Mouse (Mus musculus) limb, embryonic 12.5 days (tissue): ENCODE results near the gene Sdhc. TPM values are rescaled to one million over a fixed set of nuclear protein-coding genes. Genes with fewer than 3 reads are reported as not detected.
"Not testable (repeated sequence)": the region's sequence is repeated elsewhere in the genome, so short reads cannot be mapped to it uniquely, and the experiment has no call there.

Experiments used
- ATAC-seq: fragments of 200-750 bp; cut with Nextera tagmentation; 2 replicates; pipeline ENCODE4 v1.8.0; 2017; ENCODE audit warnings: low read depth, moderate TSS enrichment; ENCODE audit not compliant: insufficient number of reproducible peaks, insufficient read depth, low FRiP score, low TSS enrichment
- H3K27ac ChIP-seq: fragments of 300-500 bp; sonication (generic); 2 replicates; pipeline ENCODE4 v1.5.1; 2016; ENCODE audit warnings: mild to moderate bottlenecking, moderate library complexity
- H3K27me3 ChIP-seq: fragments of 300-500 bp; sonication (generic); 2 replicates; pipeline ENCODE4 v1.6.1; 2016; ENCODE audit warnings: mild to moderate bottlenecking, moderate library complexity
- H3K36me3 ChIP-seq: fragments of 300-500 bp; sonication (generic); 2 replicates; pipeline ENCODE4 v1.6.1; 2016; ENCODE audit warnings: mild to moderate bottlenecking, moderate library complexity
- H3K4me1 ChIP-seq: fragments of 300-500 bp; sonication (generic); replicated peaks from 2 replicates; pipeline ENCODE4 v1.6.1; 2016
- H3K4me2 ChIP-seq: fragments of 300-500 bp; sonication (generic); 2 replicates; pipeline ENCODE4 v1.6.1; 2016; ENCODE audit warnings: mild to moderate bottlenecking, moderate library complexity
- H3K4me3 ChIP-seq: fragments of 300-500 bp; sonication (generic); replicated peaks from 2 replicates; pipeline ENCODE4 v1.5.1; 2016; ENCODE audit warnings: mild to moderate bottlenecking
- H3K9ac ChIP-seq: fragments of 300-500 bp; sonication (generic); replicated peaks from 2 replicates; pipeline ENCODE4 v1.6.1; 2016; ENCODE audit warnings: mild to moderate bottlenecking, moderate library complexity
- H3K9me3 ChIP-seq: fragments of 300-500 bp; sonication (generic); 2 replicates; pipeline ENCODE4 v1.6.1; 2016; ENCODE audit warnings: mild to moderate bottlenecking, moderate library complexity
- WGBS: fragments of 180-500 bp; shearing (Covaris S2); methylation state at CpG from one replicate; pipeline ENCODE4 v1.1.7; 2016; 5-methylcytosine and 5-hydroxymethylcytosine counted together
- polyA plus RNA-seq: library from polyadenylated mRNA; unstranded; fragments of >200 nt; fragmentation: Nextera tagmentation; extraction: Ambion mirVana; gene quantifications from 2 replicates; pipeline ENCODE4 v1.2.1, GENCODE M21; 2016

The Sdhc gene
- polyA plus RNA-seq, 1 experiment from 2014 or later = 182 TPM

- H3K4me3 ChIP-seq = no peak overlapping the region
- no peak overlapping the region for H3K4me2 ChIP-seq
- H3K9me3 ChIP-seq = no peaks in the 10 kb centered on the region
- H3K27ac ChIP-seq = no peak overlapping the region
- H3K36me3 ChIP-seq = no peaks in the 10 kb centered on the region
- ATAC-seq = no peak
- peaks cover 7% of the 10 kb centered on the region for H3K27me3 ChIP-seq
- no peaks in the 10 kb centered on the region for H3K4me1 ChIP-seq
- H3K9ac ChIP-seq = no peak overlapping the region
- WGBS = 64% methylated on average over 5 of the region's 5 CpGs
Measured at GRCm38 (mm10) chr1:171165629-171166345, 15.4 kb upstream of the Sdhc start.

GRCm38 (mm10) chr1:171164258-171164657 is 13.9 kb upstream of the Sdhc start:
- Histone ChIP-seq H3K27ac (no peak overlapping the region), H3K27me3 (peaks cover 23% of the 10 kb centered on the region), H3K9ac (no peak overlapping the region), H3K36me3 (no peaks in the 10 kb centered on the region), H3K4me3 (no peak overlapping the region), H3K9me3 (no peaks in the 10 kb centered on the region), H3K4me2 (no peak overlapping the region), H3K4me1 (peaks cover 8% of the 10 kb centered on the region)
- no peak for ATAC-seq
- WGBS = 45% methylated on average over 3 of the region's 3 CpGs

DNA sequence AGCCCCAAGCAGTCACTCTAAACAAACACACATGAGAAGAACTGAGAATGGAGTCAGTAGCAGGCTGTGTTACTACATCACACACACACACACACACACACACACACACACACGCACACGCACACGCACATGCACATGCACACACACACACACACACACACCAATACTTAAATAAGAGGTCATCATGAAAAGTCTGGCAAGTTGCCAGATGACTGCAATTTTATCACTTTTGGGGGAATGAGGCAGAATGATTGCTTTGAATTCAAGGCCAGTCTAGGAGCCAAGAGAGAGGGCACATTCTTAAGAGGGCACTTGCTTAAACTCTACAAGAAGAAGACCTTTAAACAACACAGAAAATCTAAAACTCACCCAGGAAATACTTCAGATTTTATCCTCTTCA is 12.1 kb upstream of the Sdhc start:
- WGBS = 94% methylated on average over 3 of the region's 3 CpGs
- H3K36me3 ChIP-seq = no peaks in the 10 kb centered on the region
- peaks cover 35% of the 10 kb centered on the region for H3K27me3 ChIP-seq
- H3K4me3 ChIP-seq = no peak overlapping the region
- no peaks in the 10 kb centered on the region for H3K9me3 ChIP-seq
- peaks cover 8% of the 10 kb centered on the region for H3K4me1 ChIP-seq
- no peak overlapping the region for H3K9ac ChIP-seq
- ATAC-seq = no peak
- no peak overlapping the region for H3K27ac ChIP-seq
- H3K4me2 ChIP-seq = no peak overlapping the region

- peaks cover 55% of the 10 kb centered on the region for H3K27me3 ChIP-seq
- peaks cover 8% of the 10 kb centered on the region for H3K4me1 ChIP-seq
- no peaks in the 10 kb centered on the region for H3K36me3 ChIP-seq
- no peak for ATAC-seq
- WGBS = 3% methylated on average over 15 of the region's 15 CpGs
- H3K4me2 ChIP-seq = peak overlapping the region; percentile 58
- H3K9ac ChIP-seq = peak overlapping the region; percentile 42; the same call in 1 of the 2 replicates
- no peak overlapping the region for H3K27ac ChIP-seq
- peak overlapping the region; percentile 32 for H3K4me3 ChIP-seq
- H3K9me3 ChIP-seq = no peaks in the 10 kb centered on the region
Measured at GRCm38 (mm10) chr1:171159485-171159975, 9.1 kb upstream of the Sdhc start.

- Histone ChIP-seq H3K4me3 (no peak overlapping the region), H3K4me2 (no peak overlapping the region), H3K9ac (no peak overlapping the region), H3K4me1 (peaks cover 8% of the 10 kb centered on the region), H3K27me3 (peaks cover 55% of the 10 kb centered on the region), H3K9me3 (no peaks in the 10 kb centered on the region), H3K27ac (no peak overlapping the region), H3K36me3 (no peaks in the 10 kb centered on the region)
- no peak for ATAC-seq
Measured at GRCm38 (mm10) chr1:171157965-171158364, 7.6 kb upstream of the Sdhc start.

DNA sequence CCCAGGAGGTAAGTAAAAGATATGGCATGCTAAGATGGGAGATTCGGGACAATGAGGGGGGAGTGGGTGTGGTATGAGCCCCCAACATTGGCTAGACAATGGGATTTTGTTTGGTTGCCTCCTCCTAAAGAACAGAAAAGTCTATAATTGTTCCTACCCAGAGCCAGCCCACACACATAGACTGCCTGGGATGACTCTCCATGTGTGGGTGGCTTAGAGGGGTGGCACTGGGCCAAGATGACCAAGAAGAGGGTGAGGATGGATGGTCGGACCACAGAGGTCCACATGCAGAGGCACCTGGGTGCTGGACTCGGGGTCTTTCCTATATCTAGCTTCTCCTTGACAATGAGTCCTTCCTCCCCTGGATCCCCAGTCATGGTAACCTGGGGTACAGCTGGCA is 6.2 kb upstream of the Sdhc start:
- Histone ChIP-seq H3K27ac (no peak overlapping the region), H3K9me3 (no peaks in the 10 kb centered on the region), H3K4me3 (no peak overlapping the region), H3K9ac (no peak overlapping the region), H3K36me3 (no peaks in the 10 kb centered on the region), H3K4me2 (no peak overlapping the region), H3K4me1 (peaks cover 8% of the 10 kb centered on the region), H3K27me3 (peaks cover 54% of the 10 kb centered on the region)
- no peak for ATAC-seq
- WGBS = 64% methylated on average over 3 of the region's 3 CpGs

- no peaks in the 10 kb centered on the region for H3K36me3 ChIP-seq
- no peak for ATAC-seq
- no peak overlapping the region for H3K9ac ChIP-seq
- H3K4me2 ChIP-seq = no peak overlapping the region
- H3K27ac ChIP-seq = no peak overlapping the region
- H3K4me1 ChIP-seq = peaks cover 11% of the 10 kb centered on the region
- H3K9me3 ChIP-seq = no peaks in the 10 kb centered on the region
- WGBS = 84% methylated on average over 4 of the region's 4 CpGs
- H3K4me3 ChIP-seq = no peak overlapping the region
- H3K27me3 ChIP-seq = peaks cover 20% of the 10 kb centered on the region
Measured at GRCm38 (mm10) chr1:171151966-171152365, 1.6 kb upstream of the Sdhc start.

DNA sequence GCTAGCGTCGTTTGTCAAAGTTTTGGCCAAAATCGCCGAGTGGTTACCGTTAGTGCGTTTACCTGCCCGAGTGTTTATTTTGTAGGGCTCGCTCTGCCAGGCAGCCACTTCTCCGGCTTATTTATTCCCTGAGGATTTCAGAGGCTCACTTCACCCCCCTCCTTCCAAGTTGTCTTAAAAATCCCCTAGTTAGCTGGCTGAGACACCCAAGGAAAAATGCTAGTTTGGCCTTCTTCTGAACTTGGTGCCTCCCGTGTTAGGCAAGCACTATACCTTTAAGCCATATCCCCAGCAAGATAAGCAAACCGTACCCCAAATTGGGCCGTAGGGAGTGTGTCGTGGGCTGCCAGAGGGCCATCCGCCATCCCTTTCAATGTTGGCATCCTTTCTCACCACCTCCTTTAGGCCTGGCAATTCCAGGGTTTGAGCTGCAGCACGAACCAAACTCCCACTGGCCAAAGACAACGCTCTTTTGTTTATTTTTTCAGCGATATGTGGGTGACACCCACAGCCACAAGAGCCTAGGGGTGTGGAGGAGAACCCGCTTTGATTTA is 512 bp upstream of the Sdhc start:
- Histone ChIP-seq H3K36me3 (peaks cover 3% of the 10 kb centered on the region), H3K9ac (peak overlapping the region; percentile 70), H3K27ac (peak overlapping the region; percentile 85), H3K4me1 (peaks cover 11% of the 10 kb centered on the region), H3K9me3 (no peaks in the 10 kb centered on the region), H3K4me3 (peak overlapping the region; percentile 79), H3K27me3 (peaks cover 10% of the 10 kb centered on the region), H3K4me2 (peak overlapping the region; percentile 66)
- WGBS = 4% methylated on average over 18 of the region's 18 CpGs
- ATAC-seq = 0 out of 2 replicates have a peak, but pooled peaks have one; percentile 17

- H3K36me3 ChIP-seq = peaks cover 71% of the 10 kb centered on the region
- H3K4me3 ChIP-seq, H3K9ac ChIP-seq, H3K4me2 ChIP-seq, H3K4me1 ChIP-seq, ATAC-seq, H3K27ac ChIP-seq, H3K27me3 ChIP-seq, H3K9me3 ChIP-seq: not testable (repeated sequence)
- 82% methylated on average over 10 of the region's 11 CpGs for WGBS
Measured at GRCm38 (mm10) chr1:171142981-171143380, 7.4 kb downstream of the Sdhc start.

DNA sequence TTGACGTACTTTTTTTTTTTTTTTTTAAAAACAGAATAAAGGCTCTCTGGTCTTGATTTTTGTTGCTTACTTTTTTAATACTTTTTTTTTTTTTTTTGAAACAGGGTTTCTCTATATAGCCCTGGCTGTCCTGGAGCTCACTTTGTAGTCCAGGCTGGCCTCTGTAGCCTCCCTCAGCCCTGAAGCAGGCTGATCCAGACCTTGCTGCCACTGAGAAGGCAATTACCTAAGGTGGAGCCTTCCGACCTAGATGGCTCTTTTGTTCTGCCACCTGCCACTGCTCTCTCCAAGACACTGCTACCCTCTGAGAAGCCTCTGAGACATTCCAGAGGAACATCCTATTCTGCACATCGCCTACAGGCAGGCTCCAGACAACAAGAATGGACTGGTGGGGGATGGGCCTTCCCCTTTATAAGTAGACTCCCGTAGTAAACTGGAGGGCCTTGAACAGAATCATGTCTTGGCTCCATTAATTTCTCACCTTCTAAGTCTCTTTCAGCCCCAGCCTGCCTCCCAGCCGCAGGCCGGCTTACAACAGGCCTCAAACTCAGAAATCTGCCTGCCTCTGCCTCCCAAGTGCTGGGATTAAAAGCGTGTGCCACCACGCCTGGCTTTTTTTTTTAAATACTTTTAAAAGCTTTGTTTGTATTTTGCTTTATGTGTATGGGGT is 12.8 kb downstream of the Sdhc start:
- not testable (repeated sequence) for H3K27ac ChIP-seq, H3K4me3 ChIP-seq, H3K4me1 ChIP-seq, H3K9ac ChIP-seq, H3K27me3 ChIP-seq, H3K9me3 ChIP-seq, ATAC-seq, H3K4me2 ChIP-seq
- peaks cover 90% of the 10 kb centered on the region for H3K36me3 ChIP-seq
- 88% methylated on average over 8 of the region's 8 CpGs for WGBS

DNA sequence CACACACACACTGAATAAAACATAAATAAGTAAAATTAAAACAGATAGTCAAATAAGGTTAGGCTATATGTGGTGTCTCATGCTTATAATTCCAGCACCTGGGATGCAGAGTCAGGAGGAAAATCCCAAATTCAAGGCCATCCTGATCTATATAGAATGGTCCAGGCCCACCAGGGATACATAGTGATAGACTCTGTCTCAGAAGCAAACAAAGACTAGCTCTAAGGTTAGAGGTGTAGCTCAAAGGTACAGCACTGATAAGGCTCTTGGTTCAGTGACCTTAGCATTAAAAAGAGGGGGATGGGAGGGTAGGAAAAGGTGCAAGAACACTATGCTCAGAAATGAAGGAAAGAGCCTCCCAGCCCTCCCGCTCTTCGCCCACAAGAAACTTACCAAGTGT is 14.8 kb downstream of the Sdhc start:
- Histone ChIP-seq H3K27me3 (no peaks in the 10 kb centered on the region), H3K27ac (no peak overlapping the region), H3K4me2 (no peak overlapping the region), H3K36me3 (peaks cover 88% of the 10 kb centered on the region), H3K4me3 (no peak overlapping the region), H3K9me3 (no peaks in the 10 kb centered on the region), H3K4me1 (no peaks in the 10 kb centered on the region), H3K9ac (no peak overlapping the region)
- WGBS = 97% methylated on average over 2 of the region's 2 CpGs
- ATAC-seq = no peak
